Mouse (Mus musculus) liver, embryonic 14.5 days (tissue): Measurements from ENCODE around the gene Pcf11.

Experiments used
- CTCF ChIP-seq: IDR thresholded peaks from 2 replicates; pipeline ENCODE4 v1.5.1; 2016; ENCODE audit warnings: antibody characterized with exemption, low read depth, control low read depth
- EP300 ChIP-seq: IDR thresholded peaks from 2 replicates; pipeline ENCODE4 v1.6.1; 2016; ENCODE audit warnings: antibody characterized with exemption, low read depth

GRCm38 (mm10) chr7:92656386-92656785 is 13.3 kb downstream of the Pcf11 start:
- TF ChIP-seq CTCF (no peak), EP300 (no peak)
